Mouse (Mus musculus) intestine, embryonic 16.5 days (tissue): ENCODE results near the gene Gpr21. TPM values are rescaled to one million over a fixed set of nuclear protein-coding genes. Genes with fewer than 3 reads are reported as not detected.

Source experiments
- ATAC-seq: fragments of 200-750 bp; cut with Nextera tagmentation; 2 replicates; pipeline ENCODE4 v1.8.0; 2017; ENCODE audit warnings: moderate TSS enrichment, moderate library complexity
- H3K27ac ChIP-seq: fragments of 300-500 bp; sonication (generic); 2 replicates; pipeline ENCODE4 v1.5.1; 2014; ENCODE audit warnings: mild to moderate bottlenecking, low read length
- H3K27me3 ChIP-seq: fragments of 300-500 bp; sonication (generic); replicated peaks from 2 replicates; pipeline ENCODE4 v1.6.1; 2014; ENCODE audit warnings: low read length, control low read depth, mixed read lengths; ENCODE audit not compliant: control insufficient read depth, insufficient read depth
- H3K36me3 ChIP-seq: fragments of 300-500 bp; sonication (generic); 2 replicates; pipeline ENCODE4 v1.6.1; 2014; ENCODE audit warnings: low read length, control low read depth; ENCODE audit not compliant: control insufficient read depth, insufficient read depth
- H3K4me1 ChIP-seq: fragments of 300-500 bp; sonication (generic); 2 replicates; pipeline ENCODE4 v1.6.1; 2014; ENCODE audit warnings: low read length, control low read depth, mixed read lengths; ENCODE audit not compliant: control insufficient read depth, insufficient read depth
- H3K4me2 ChIP-seq: fragments of 300-500 bp; sonication (generic); 2 replicates; pipeline ENCODE4 v1.6.1; 2014; ENCODE audit warnings: low read depth, low read length, control low read depth
- H3K4me3 ChIP-seq: fragments of 300-500 bp; sonication (generic); 2 replicates; pipeline ENCODE4 v1.5.1; 2014; ENCODE audit warnings: mild to moderate bottlenecking, low read length
- H3K9ac ChIP-seq: fragments of 300-500 bp; sonication (generic); 2 replicates; pipeline ENCODE4 v1.6.1; 2014; ENCODE audit warnings: low read depth, low read length
- H3K9me3 ChIP-seq: fragments of 300-500 bp; sonication (generic); 2 replicates; pipeline ENCODE4 v1.6.1; 2016; ENCODE audit warnings: low read length, control low read depth; ENCODE audit not compliant: control insufficient read depth
- WGBS: fragments of 180-500 bp; shearing (Covaris S2); extraction: QIAGEN DNeasy Blood & Tissue Kit; methylation state at CpG from one replicate; pipeline ENCODE4 v1.1.7; 2014; 5-methylcytosine and 5-hydroxymethylcytosine counted together
- polyA plus RNA-seq: library from polyadenylated mRNA; unstranded; fragments of >200 nt; fragmentation: Nextera tagmentation; extraction: Ambion mirVana; gene quantifications from 2 replicates; pipeline ENCODE4 v1.2.1, GENCODE M21; 2015

Gpr21 gene
- polyA plus RNA-seq, 1 experiment from 2014 or later, result 0.46 TPM

DNA sequence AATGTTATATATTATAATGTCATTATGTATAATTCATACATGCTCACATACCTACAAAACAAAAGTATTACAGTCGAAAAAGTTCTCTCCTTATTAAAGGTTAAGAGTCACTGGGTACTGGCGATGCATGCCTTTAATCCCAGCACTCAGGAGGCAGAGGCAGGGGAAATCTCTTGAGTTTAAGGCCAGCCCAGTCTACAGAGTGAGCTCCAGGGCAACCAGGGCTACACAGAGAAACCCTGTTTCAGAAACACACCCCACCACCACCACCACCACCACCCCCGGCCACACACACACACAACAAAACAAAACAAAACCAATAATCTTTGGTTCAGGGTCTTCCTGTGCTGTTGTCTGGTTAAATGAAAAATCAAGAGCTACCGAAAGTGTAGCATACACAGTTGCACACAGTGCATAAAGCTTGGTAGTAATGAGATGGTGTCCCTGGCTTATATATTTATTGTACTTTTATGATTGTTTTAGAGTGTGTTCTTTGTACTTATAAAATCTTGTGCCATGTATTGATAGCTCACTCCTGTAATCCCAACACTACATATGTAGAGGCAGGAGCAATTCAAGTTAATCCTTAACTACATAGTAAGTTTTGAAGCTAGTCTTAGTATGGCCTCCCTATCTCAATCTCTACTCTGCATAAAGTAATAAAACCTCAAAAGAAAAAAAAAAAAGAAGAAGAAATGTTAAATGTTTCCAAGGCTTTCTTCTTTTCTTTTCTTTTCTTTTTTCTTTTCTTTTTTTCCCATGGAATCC, 4.8 kb upstream of the Gpr21 start:
- no peaks in the 10 kb centered on the region for H3K36me3 ChIP-seq
- no peak overlapping the region for H3K4me3 ChIP-seq
- peaks cover 6% of the 10 kb centered on the region for H3K4me1 ChIP-seq
- peak overlapping the region; percentile 63 for H3K27ac ChIP-seq
- H3K9ac ChIP-seq, result no peak overlapping the region
- no peak overlapping the region for H3K4me2 ChIP-seq
- 64% methylated on average over 4 of the region's 4 CpGs for WGBS
- H3K27me3 ChIP-seq, result no peaks in the 10 kb centered on the region
- H3K9me3 ChIP-seq, result no peaks in the 10 kb centered on the region
- ATAC-seq, result peak; percentile 92

GRCm38 (mm10) chr2:37516922-37517462, 860 bp downstream of the Gpr21 start:
- Histone ChIP-seq H3K4me2 (no peak overlapping the region), H3K27me3 (no peaks in the 10 kb centered on the region), H3K4me3 (no peak overlapping the region), H3K36me3 (no peaks in the 10 kb centered on the region), H3K9ac (no peak overlapping the region), H3K9me3 (no peaks in the 10 kb centered on the region), H3K27ac (no peak overlapping the region), H3K4me1 (peaks cover 3% of the 10 kb centered on the region; the same call in 1 of the 2 replicates)
- no peak for ATAC-seq
- WGBS, result 50% methylated on average over 4 of the region's 4 CpGs

DNA sequence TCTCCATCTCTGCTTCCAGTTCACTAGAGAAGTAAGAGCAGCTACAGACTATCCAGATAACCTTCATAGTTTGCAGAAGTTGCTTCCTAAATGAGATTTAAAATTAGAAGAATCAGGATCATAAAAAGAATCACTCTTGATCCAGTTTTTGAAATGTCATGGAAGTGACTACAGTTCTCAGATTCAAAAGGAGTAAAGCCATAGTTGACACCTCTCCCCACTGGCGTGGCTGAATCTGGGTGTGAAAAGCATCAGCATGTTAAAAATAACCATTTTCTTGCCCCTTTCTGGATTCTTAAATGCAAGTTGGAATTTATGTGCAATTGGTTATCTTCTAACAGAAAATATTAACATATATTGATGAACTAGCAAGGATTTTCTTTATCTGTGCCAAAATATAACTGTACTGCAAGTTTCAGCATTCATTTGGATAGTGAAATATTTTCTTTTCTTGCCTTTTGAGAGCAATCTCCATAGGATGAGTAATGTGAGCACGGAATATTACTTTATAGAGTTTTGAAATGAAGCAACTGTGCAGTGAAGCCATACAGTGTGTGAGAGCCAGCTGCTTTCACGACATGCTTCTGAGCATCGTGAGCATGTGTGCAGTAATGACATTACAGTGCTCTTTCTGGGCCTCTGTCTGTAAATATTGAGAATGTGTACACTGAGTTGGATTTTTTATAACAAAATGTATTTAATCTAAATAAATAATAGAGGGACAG, 2.6 kb downstream of the Gpr21 start:
- H3K4me3 ChIP-seq, result no peak overlapping the region
- peaks cover 3% of the 10 kb centered on the region; the same call in 1 of the 2 replicates for H3K4me1 ChIP-seq
- H3K36me3 ChIP-seq, result no peaks in the 10 kb centered on the region
- H3K4me2 ChIP-seq, result no peak overlapping the region
- no peak overlapping the region for H3K27ac ChIP-seq
- peak; percentile 66 for ATAC-seq
- WGBS, result 63% methylated on average over 4 of the region's 4 CpGs
- H3K9ac ChIP-seq, result no peak overlapping the region
- no peaks in the 10 kb centered on the region for H3K27me3 ChIP-seq
- H3K9me3 ChIP-seq, result no peaks in the 10 kb centered on the region

- H3K27ac ChIP-seq, result no peak overlapping the region
- H3K36me3 ChIP-seq, result no peaks in the 10 kb centered on the region
- no peaks in the 10 kb centered on the region for H3K9me3 ChIP-seq
- peak; percentile 65 for ATAC-seq
- peaks cover 3% of the 10 kb centered on the region; the same call in 1 of the 2 replicates for H3K4me1 ChIP-seq
- WGBS, result 69% methylated on average over 1 of the region's 1 CpGs
- H3K4me3 ChIP-seq, result no peak overlapping the region
- no peak overlapping the region for H3K9ac ChIP-seq
- no peaks in the 10 kb centered on the region for H3K27me3 ChIP-seq
- no peak overlapping the region for H3K4me2 ChIP-seq
These were observed 3.1 kb downstream of the Gpr21 start for GRCm38 (mm10) chr2:37519286-37519640.

GRCm38 (mm10) chr2:37527587-37527986, 11.5 kb downstream of the Gpr21 start:
- ATAC-seq, result no peak
- Histone ChIP-seq H3K4me1 (no peaks in the 10 kb centered on the region), H3K36me3 (no peaks in the 10 kb centered on the region), H3K4me3 (no peak overlapping the region), H3K27me3 (no peaks in the 10 kb centered on the region), H3K4me2 (no peak overlapping the region), H3K9ac (no peak overlapping the region), H3K9me3 (no peaks in the 10 kb centered on the region), H3K27ac (no peak overlapping the region)

GRCm38 (mm10) chr2:37529397-37529796, 13.3 kb downstream of the Gpr21 start:
- no peaks in the 10 kb centered on the region for H3K4me1 ChIP-seq

DNA sequence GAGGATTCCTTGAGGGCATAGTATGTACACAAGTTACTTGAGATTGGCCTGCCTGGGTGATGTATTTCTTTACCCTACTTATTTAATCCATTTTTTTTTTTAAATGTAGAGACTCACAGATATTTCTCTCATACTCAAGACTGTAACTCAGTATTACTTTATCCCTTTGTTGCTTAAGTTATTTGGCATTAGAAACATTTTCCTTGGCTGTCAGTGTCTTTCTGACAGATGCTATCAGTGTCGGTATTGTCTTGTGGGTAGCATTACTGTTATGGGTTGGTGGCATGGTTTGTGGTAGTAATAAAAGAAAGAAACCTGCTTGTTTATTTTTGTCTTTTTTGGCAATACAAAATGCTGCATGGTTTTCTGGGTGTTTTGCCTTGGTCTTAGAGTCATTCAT, 14.6 kb downstream of the Gpr21 start:
- ATAC-seq, result no peak
- Histone ChIP-seq H3K36me3 (0 out of 2 replicates have a peak, but pooled peaks cover 2% of the 10 kb centered on the region), H3K4me1 (no peaks in the 10 kb centered on the region), H3K4me3 (no peak overlapping the region), H3K9ac (no peak overlapping the region), H3K4me2 (no peak overlapping the region), H3K27me3 (no peaks in the 10 kb centered on the region), H3K9me3 (no peaks in the 10 kb centered on the region), H3K27ac (no peak overlapping the region)
- WGBS, result 91% methylated on average over 1 of the region's 1 CpGs

More at GRCm38 (mm10) chr2:37529397-37529796, 13.3 kb downstream of the Gpr21 start:
- Histone ChIP-seq H3K9me3 (no peaks in the 10 kb centered on the region), H3K27ac (no peak overlapping the region), H3K9ac (no peak overlapping the region), H3K4me2 (no peak overlapping the region), H3K27me3 (no peaks in the 10 kb centered on the region), H3K4me3 (no peak overlapping the region), H3K36me3 (0 out of 2 replicates have a peak, but pooled peaks cover 2% of the 10 kb centered on the region)
- WGBS, result 96% methylated on average over 2 of the region's 2 CpGs
- ATAC-seq, result peak; percentile 62; the same call in 1 of the 2 replicates

GRCm38 (mm10) chr2:37531639-37532038, 15.5 kb downstream of the Gpr21 start:
- H3K27me3 ChIP-seq, result no peaks in the 10 kb centered on the region
- no peak overlapping the region for H3K27ac ChIP-seq
- WGBS, result 80% methylated on average over 3 of the region's 3 CpGs
- no peak overlapping the region for H3K4me3 ChIP-seq
- 0 out of 2 replicates have a peak, but pooled peaks cover 2% of the 10 kb centered on the region for H3K36me3 ChIP-seq
- H3K9me3 ChIP-seq, result no peaks in the 10 kb centered on the region
- ATAC-seq, result no peak
- H3K4me1 ChIP-seq, result no peaks in the 10 kb centered on the region
- no peak overlapping the region for H3K4me2 ChIP-seq
- no peak overlapping the region for H3K9ac ChIP-seq

GRCm38 (mm10) chr2:37549346-37550012, 33.3 kb downstream of the Gpr21 start:
- 81% methylated on average over 1 of the region's 1 CpGs for WGBS
- Histone ChIP-seq H3K9me3 (no peaks in the 10 kb centered on the region; the same call in 1 of the 2 replicates), H3K4me1 (no peaks in the 10 kb centered on the region), H3K27ac (no peak overlapping the region), H3K36me3 (peaks cover 3% of the 10 kb centered on the region), H3K4me2 (no peak overlapping the region), H3K9ac (no peak overlapping the region), H3K4me3 (no peak overlapping the region), H3K27me3 (no peaks in the 10 kb centered on the region)
- peak; percentile 74 for ATAC-seq
